In the genomic region with DNA sequence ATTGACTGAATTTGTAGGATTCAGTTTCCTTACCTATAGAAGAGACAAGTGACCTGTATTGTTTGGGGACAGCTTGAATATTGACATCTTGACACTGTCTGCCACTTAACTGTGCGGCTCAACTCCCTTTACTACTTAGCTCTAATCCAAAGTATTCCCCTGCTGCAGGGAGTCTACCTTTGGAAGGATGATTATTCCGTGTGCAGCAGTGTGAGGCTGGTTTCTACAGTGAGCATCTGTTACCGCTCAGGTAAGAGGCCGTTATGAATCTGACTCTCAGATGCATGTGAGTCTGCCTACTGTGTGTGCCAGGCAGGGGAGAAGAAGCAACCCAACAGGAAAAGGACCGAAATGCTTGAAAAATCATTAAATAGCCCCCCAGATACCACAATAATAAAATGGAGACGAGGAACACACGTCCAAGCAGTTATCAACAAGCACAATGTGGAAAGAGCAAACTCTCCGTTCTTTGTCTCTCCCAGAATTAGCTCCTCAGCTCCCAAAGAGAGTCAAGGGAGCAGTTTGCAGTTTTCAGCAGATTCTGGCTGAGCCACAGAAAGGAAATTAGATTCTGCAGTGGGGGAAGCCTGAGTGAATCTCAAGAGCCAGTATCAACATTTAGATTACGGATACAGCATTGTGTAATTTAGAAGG, we compare ENCODE assay signal across 23 mouse cellular contexts.
DNase-seq lines count a peak whose midpoint lies in the region; ATAC-seq lines count a peak whose summit lies in the region.
"Had no signal": no experiment of that assay in that cellular context is flagged by ENCODE, and none has a peak within 500 bp of the region (broad histone marks: within the 10 kb centered on the region; RNA-seq: fewer than 3 reads in every experiment).

No protein-coding gene starts in this region.

- DNase-seq in hindbrain, embryonic 11.5 days (ENCODE audit: low spot score), result no peak
- no peak for DNase-seq in lung, postnatal 4 days
- no peak for DNase-seq in adrenal gland, adult (ENCODE audit: inconsistent age in 2 of 2, low spot score in 1 of 2)
- DNase-seq in testis, postnatal 14 days (ENCODE audit: low spot score), result no peak
- DNase-seq: adrenal gland, postnatal 36 days; cerebellum, adult 18-20 months; cerebellum, postnatal 36 days; embryo, embryonic 11 days; gastrocnemius, postnatal 25 days; heart, adult 18-20 months; kidney, adult 11 months; left cerebral cortex, postnatal 4 days; lung, postnatal 14 days had no signal

- no peaks in the 10 kb centered on the region for H3K4me1 ChIP-seq in hindbrain, embryonic 13.5 days (replicated peaks)
- H3K4me1 ChIP-seq in hindbrain, embryonic 11.5 days (replicated peaks; ENCODE audit: control insufficient read depth, insufficient read depth, low read length), result no peaks in the 10 kb centered on the region
- no peaks in the 10 kb centered on the region for H3K4me1 ChIP-seq in lung, embryonic 16.5 days (replicated peaks; ENCODE audit: control insufficient read depth, insufficient read depth, low read length)
- no peaks in the 10 kb centered on the region for H3K4me1 ChIP-seq in hindbrain, embryonic 16.5 days (ENCODE audit: control insufficient read depth, insufficient read depth, low read depth, low read length)
- H3K4me1 ChIP-seq in midbrain, embryonic 16.5 days (ENCODE audit: control insufficient read depth, insufficient read depth, low read length), result 0 out of 2 replicates have a peak, but pooled peaks cover 3% of the 10 kb centered on the region
- H3K4me1 ChIP-seq: embryonic facial prominence, embryonic 15.5 days; heart, embryonic 12.5 days; kidney, embryonic 15.5 days; limb, embryonic 15.5 days had no signal

- 57% methylated on average over 9 of the region's 9 CpGs for WGBS in hindbrain, embryonic 13.5 days
- 79% methylated on average over 9 of the region's 9 CpGs for WGBS in hindbrain, embryonic 11.5 days
- 51% methylated on average over 9 of the region's 9 CpGs for WGBS in lung, embryonic 16.5 days
- 47% methylated on average over 9 of the region's 9 CpGs for WGBS in hindbrain, embryonic 16.5 days
- 54% methylated on average over 9 of the region's 9 CpGs for WGBS in midbrain, embryonic 16.5 days

- H3K9me3 ChIP-seq in hindbrain, embryonic 13.5 days, result no peaks in the 10 kb centered on the region
- H3K9me3 ChIP-seq in hindbrain, embryonic 11.5 days (ENCODE audit: control insufficient read depth, low read length), result no peaks in the 10 kb centered on the region
- no peaks in the 10 kb centered on the region for H3K9me3 ChIP-seq in lung, embryonic 16.5 days (ENCODE audit: control insufficient read depth, low read length)
- no peaks in the 10 kb centered on the region for H3K9me3 ChIP-seq in hindbrain, embryonic 16.5 days (ENCODE audit: control insufficient read depth, low read length)
- H3K9me3 ChIP-seq in midbrain, embryonic 16.5 days (replicated peaks; ENCODE audit: control insufficient read depth, low read length, poor library complexity, severe bottlenecking), result no peaks in the 10 kb centered on the region
- H3K9me3 ChIP-seq: embryonic facial prominence, embryonic 15.5 days; heart, embryonic 12.5 days; kidney, embryonic 15.5 days; limb, embryonic 15.5 days had no signal

- H3K4me2 ChIP-seq in hindbrain, embryonic 13.5 days, result 0 out of 2 replicates have a peak overlapping the region, but pooled peaks have one; percentile 1
- H3K4me2 ChIP-seq in hindbrain, embryonic 11.5 days (replicated peaks; ENCODE audit: low read depth, low read length), result no peak overlapping the region
- peak overlapping the region; percentile 20; the same call in 1 of the 2 replicates for H3K4me2 ChIP-seq in lung, embryonic 16.5 days (ENCODE audit: low read depth, low read length)
- H3K4me2 ChIP-seq in hindbrain, embryonic 16.5 days (ENCODE audit: low read length), result 0 out of 2 replicates have a peak overlapping the region, but pooled peaks have one; percentile 10
- H3K4me2 ChIP-seq in midbrain, embryonic 16.5 days (ENCODE audit: low read length), result no peak overlapping the region
- H3K4me2 ChIP-seq: embryonic facial prominence, embryonic 15.5 days; heart, embryonic 12.5 days; kidney, embryonic 15.5 days; limb, embryonic 15.5 days had no signal

- ATAC-seq in hindbrain, embryonic 13.5 days (ENCODE audit: low FRiP score), result peak; percentile 59; the same call in 1 of the 2 replicates
- no peak for ATAC-seq in hindbrain, embryonic 11.5 days (ENCODE audit: low FRiP score)
- no peak for ATAC-seq in lung, embryonic 16.5 days (ENCODE audit: low read depth)
- peak; percentile 61; the same call in 1 of the 2 replicates for ATAC-seq in hindbrain, embryonic 16.5 days
- no peak for ATAC-seq in midbrain, embryonic 16.5 days
- ATAC-seq: forebrain, embryonic 16.5 days had no signal

- no peaks in the 10 kb centered on the region for H3K27me3 ChIP-seq in hindbrain, embryonic 13.5 days
- no peaks in the 10 kb centered on the region for H3K27me3 ChIP-seq in hindbrain, embryonic 11.5 days (ENCODE audit: control insufficient read depth, insufficient read depth, low read length)
- no peaks in the 10 kb centered on the region for H3K27me3 ChIP-seq in lung, embryonic 16.5 days (ENCODE audit: control insufficient read depth, insufficient read depth, low read depth, low read length)
- H3K27me3 ChIP-seq in hindbrain, embryonic 16.5 days (replicated peaks; ENCODE audit: control insufficient read depth, insufficient read depth, low read length), result no peaks in the 10 kb centered on the region
- H3K27me3 ChIP-seq in midbrain, embryonic 16.5 days (ENCODE audit: control insufficient read depth, insufficient read depth, low read depth, low read length), result no peaks in the 10 kb centered on the region
- H3K27me3 ChIP-seq: embryonic facial prominence, embryonic 15.5 days; heart, embryonic 12.5 days; kidney, embryonic 15.5 days; limb, embryonic 15.5 days had no signal

- H3K4me3 ChIP-seq in hindbrain, embryonic 13.5 days, result no peak overlapping the region
- H3K4me3 ChIP-seq in hindbrain, embryonic 11.5 days (ENCODE audit: low read depth, low read length), result no peak overlapping the region
- H3K4me3 ChIP-seq in lung, embryonic 16.5 days (ENCODE audit: low read length), result no peak overlapping the region
- H3K4me3 ChIP-seq in hindbrain, embryonic 16.5 days (ENCODE audit: low read length), result no peak overlapping the region
- H3K4me3 ChIP-seq in midbrain, embryonic 16.5 days (ENCODE audit: low read depth, low read length), result no peak overlapping the region
- H3K4me3 ChIP-seq: embryonic facial prominence, embryonic 15.5 days; heart, embryonic 12.5 days; kidney, embryonic 15.5 days; limb, embryonic 15.5 days had no signal

- 0 out of 2 replicates have a peak overlapping the region, but pooled peaks have one; percentile 29 for H3K9ac ChIP-seq in hindbrain, embryonic 13.5 days
- H3K9ac ChIP-seq in hindbrain, embryonic 11.5 days (ENCODE audit: low read depth, low read length), result no peak overlapping the region
- no peak overlapping the region for H3K9ac ChIP-seq in lung, embryonic 16.5 days (ENCODE audit: low read length)
- no peak overlapping the region for H3K9ac ChIP-seq in hindbrain, embryonic 16.5 days (ENCODE audit: low read depth, low read length)
- no peak overlapping the region for H3K9ac ChIP-seq in midbrain, embryonic 16.5 days (ENCODE audit: low read depth, low read length)
- H3K9ac ChIP-seq: embryonic facial prominence, embryonic 15.5 days; heart, embryonic 12.5 days; kidney, embryonic 15.5 days; limb, embryonic 15.5 days; liver, embryonic 14.5 days had no signal

- peak overlapping the region; percentile 81 for H3K27ac ChIP-seq in hindbrain, embryonic 13.5 days
- H3K27ac ChIP-seq in hindbrain, embryonic 11.5 days (ENCODE audit: low read depth, low read length), result no peak overlapping the region
- H3K27ac ChIP-seq in lung, embryonic 16.5 days (ENCODE audit: low read length), result 0 out of 2 replicates have a peak overlapping the region, but pooled peaks have one; percentile 3
- H3K27ac ChIP-seq in hindbrain, embryonic 16.5 days (ENCODE audit: low read depth, low read length), result peak overlapping the region; percentile 16
- 0 out of 2 replicates have a peak overlapping the region, but pooled peaks have one; percentile 54 for H3K27ac ChIP-seq in midbrain, embryonic 16.5 days (ENCODE audit: low read length)
- H3K27ac ChIP-seq: embryonic facial prominence, embryonic 15.5 days; kidney, embryonic 15.5 days; limb, embryonic 15.5 days; liver, embryonic 14.5 days had no signal

- no peaks in the 10 kb centered on the region for H3K36me3 ChIP-seq in hindbrain, embryonic 13.5 days
- H3K36me3 ChIP-seq in hindbrain, embryonic 11.5 days (ENCODE audit: control insufficient read depth, insufficient read depth, low read length), result no peaks in the 10 kb centered on the region
- no peaks in the 10 kb centered on the region for H3K36me3 ChIP-seq in lung, embryonic 16.5 days (ENCODE audit: control insufficient read depth, insufficient read depth, low read length)
- no peaks in the 10 kb centered on the region for H3K36me3 ChIP-seq in hindbrain, embryonic 16.5 days (ENCODE audit: control insufficient read depth, insufficient read depth, low read length)
- H3K36me3 ChIP-seq in midbrain, embryonic 16.5 days (ENCODE audit: control insufficient read depth, insufficient read depth, low read length), result no peaks in the 10 kb centered on the region
- H3K36me3 ChIP-seq: embryonic facial prominence, embryonic 15.5 days; heart, embryonic 12.5 days; kidney, embryonic 15.5 days; limb, embryonic 15.5 days had no signal

Comparison
In these comparisons a context has a peak if more than half of its experiments do, and no peak if none do; other contexts are left out.
1. ATAC-seq: peak in hindbrain, embryonic 13.5 days (single experiment) and hindbrain, embryonic 16.5 days (single experiment); none in hindbrain, embryonic 11.5 days (single experiment), lung, embryonic 16.5 days (single experiment) and midbrain, embryonic 16.5 days (single experiment).
2. H3K4me2 ChIP-seq: peak in hindbrain, embryonic 13.5 days (single experiment), lung, embryonic 16.5 days (single experiment) and hindbrain, embryonic 16.5 days (single experiment); none in hindbrain, embryonic 11.5 days (single experiment) and midbrain, embryonic 16.5 days (single experiment).